Mouse (Mus musculus) hindlimb bud, embryonic 11.5 days (tissue): Measurements from ENCODE around the gene Syna.

Experiments
- DNase-seq: peaks from one replicate; pipeline ENCODE4 v3.0.0-alpha.2; 2012; ENCODE audit warnings: low read depth, low spot score; ENCODE audit errors: extremely low spot score

Gene Syna

GRCm38 (mm10) chr5:134568030-134568429, 8.1 kb upstream of the Syna start:
- DNase-seq, result no peak

DNA sequence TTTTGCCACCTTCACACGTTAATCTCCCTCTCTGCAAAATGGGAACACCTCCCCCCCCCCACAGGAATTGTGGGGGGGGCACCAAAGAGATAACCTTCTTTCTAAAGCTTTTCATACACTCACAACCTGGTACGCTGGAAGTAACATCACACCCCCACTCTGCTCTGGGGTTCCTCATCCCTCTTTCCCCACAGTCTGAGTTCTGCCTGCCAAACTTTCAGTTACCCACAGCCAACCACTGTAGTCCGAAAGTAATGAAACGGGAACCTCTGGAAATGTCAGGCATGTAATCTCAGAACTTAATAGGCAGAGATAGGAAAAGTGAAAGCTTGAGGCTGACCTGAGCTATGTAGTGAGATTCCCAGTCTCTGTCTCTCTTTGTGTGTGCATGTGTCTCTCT, 7.5 kb upstream of the Syna start:
- no peak for DNase-seq

- no peak for DNase-seq
Observed at GRCm38 (mm10) chr5:134565696-134566095, 5.7 kb upstream of the Syna start.

- DNase-seq, result no peak
Observed at GRCm38 (mm10) chr5:134564272-134564671, 4.3 kb upstream of the Syna start.

DNA sequence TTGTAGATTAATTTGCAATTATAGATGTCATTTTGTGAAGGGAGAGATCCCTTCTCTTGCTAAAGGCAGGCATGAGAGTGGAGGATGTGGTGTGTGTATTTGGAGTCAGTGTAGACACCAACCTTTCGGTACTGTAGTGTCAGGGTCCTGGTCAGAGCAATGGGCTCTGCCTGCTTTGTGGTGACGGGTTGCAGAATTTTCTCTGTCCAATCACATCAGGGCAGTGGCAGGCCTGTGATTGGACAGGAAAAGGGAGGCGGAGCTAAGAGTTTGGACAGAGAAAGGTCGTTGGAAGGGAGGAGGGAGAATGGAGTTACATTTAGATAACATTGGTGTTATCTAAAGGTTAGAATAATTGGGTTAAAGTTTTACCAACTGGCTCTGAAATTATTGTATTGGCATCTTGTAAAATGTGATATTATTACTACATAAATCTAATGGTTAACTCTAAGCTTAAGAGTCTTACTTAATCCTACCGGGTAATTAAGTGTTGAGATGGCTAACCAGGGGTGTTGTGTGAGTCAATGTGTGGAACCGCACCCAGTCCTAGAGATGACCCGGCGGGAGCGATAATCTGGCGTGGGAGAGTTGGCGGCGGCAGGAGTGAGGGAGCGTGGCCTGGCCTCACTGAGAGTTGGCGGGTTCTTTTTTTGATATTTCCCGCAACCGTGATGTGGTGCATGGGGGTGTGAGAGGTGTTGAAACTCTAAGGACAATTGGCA, 640 bp upstream of the Syna start:
- no peak for DNase-seq

DNA sequence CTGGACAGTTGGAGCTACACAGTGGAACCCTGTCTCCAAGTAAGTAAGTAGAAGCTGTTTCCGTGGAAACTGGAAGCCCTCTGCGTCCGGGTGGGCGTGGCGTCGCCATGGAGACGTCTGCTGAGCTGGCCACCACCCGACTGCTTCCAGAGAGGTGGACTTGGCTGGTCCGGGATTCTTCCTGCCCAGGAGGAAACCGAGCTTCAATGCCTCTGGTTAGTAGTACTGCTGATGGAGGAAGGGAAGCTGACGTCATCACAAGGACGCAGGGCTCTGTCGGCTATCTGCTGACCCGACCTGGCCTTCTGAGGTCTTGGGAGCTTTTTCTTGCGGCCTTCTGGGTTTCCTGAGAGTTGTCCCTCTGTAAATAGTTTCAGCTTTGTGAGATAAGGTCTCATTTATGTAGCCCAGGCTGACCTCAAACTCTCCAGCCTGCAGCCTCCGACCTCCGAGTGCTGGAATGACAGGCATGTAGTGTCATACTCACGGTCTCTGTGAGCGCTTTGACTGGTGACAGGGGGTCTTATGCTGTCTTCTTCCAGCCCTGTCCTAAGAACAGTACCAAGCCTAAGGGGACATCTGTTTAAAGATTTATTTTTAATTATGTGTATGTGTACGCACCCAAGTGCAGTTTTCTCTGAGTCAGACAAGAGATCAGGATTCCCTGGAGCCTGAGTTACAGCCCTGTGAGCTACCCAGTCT, 4.4 kb downstream of the Syna start:
- DNase-seq, result no peak

DNA sequence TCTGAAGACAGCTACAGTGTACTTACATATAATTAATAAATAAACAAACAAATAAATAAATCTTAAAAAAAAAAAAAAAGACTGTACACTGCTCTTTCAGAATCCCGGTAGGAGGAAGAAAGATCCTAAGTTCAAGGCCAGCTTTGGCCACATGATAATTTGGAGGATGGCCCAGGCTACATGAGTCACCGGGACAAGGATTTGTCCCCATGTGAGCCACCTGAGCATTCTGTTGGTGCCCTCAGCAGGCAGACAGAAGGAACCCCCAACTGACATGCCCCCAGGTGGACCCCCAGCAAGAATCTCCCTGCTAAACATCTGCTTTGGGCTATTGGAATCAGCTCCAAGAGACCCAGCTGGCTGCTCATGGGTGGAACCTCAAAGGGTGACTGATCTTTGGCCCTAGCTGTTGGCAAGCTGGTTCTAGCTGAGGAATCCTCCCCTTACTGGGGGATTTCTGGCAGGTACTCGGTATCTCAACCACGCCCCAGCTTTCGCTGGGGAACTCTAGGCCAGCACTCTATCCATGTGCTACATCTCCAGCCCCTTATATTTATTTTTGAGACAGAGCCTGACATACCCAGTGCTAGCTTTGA, 5.9 kb downstream of the Syna start:
- no peak for DNase-seq

DNA sequence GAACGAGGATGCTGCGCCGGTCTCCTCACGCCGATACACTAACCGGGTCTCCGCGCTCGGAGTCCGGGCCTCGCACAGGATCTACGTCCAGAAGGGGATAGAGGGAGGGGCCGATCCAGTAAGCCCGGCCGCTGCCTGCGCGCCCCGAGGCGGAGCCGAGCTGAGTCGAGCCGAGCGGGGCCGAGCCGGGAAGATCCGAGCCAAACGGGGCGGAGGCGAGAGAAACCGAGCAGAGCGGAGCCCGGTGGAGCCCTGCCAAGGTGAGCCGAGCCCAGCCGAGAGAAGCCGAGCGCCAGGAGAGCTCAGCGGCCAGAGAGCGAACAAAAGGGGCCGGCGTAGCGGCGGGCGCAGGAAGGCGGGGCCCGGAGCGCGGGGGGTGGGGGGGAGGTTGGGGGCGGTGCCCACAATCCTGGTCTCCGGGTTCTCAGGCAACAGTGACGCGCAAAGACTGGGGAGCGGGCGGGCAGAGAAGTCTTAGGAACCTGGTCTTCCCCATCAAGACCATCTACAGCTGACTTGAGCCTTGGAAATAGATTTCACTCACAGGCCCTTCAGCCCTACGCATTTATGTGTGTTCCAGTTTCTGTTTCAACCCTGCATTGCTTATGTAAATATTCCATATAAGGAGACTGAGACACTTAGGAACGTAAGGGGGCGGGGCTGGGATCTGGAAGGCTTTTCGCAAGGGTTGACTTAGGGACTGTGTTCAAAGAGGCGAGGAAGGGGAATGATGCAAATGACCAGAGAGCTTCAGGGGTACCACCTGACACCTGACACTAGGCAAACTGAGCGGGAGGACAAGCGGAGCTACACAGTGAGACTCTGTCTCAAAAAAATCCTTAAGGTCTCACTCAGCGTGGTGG, 7.6 kb downstream of the Syna start, which contains the start of gene Clip2:
TSS of gene Clip2 (minus strand) at position 325 of the 863 bp plus-strand sequence.
- peak; percentile 72 for DNase-seq

- no peak for DNase-seq
Observed at GRCm38 (mm10) chr5:134551233-134552109, 8.5 kb downstream of the Syna start.

DNA sequence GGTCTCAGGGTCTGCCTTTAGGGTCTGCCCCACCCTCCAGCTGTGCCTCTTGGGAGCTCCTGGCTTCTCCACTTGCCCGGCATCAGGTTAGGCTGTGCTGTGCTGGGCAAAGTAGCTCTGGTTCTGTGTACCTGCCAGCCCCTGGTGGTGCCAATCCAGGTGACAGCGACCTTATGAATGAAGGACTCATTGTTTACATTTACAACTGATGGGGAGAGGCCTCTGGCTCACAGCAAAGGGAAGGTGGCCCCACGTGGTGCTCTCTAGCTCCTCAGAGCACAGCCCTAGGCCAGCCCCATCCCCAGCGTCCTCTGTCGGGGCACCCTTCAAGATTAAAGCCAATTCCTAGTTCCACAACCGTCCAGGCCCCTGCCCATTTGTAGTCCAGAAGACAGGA, 9.1 kb downstream of the Syna start:
- no peak for DNase-seq

- DNase-seq, result no peak
Observed at GRCm38 (mm10) chr5:134549640-134550168, 10.3 kb downstream of the Syna start.

DNA sequence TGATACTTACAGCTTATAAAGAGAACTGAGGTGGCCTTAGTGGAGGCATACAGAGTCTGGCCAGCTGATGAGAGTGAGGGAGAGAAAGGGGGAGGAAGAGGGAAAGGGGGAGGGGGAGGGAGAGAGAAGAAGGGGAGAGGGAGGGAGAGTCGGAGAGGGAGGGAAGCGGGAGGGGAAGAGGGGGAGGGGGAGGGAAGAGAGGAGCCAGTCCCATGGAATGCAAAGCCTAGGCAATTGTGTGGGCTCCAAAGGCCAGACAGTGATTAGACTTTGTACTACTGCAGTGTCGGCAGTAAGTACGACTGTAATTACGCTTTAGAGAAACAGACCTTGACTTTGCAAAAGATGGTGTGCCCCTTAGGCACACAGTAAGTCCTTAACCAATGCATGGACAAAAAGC, 11.7 kb downstream of the Syna start:
- DNase-seq, result no peak

DNA sequence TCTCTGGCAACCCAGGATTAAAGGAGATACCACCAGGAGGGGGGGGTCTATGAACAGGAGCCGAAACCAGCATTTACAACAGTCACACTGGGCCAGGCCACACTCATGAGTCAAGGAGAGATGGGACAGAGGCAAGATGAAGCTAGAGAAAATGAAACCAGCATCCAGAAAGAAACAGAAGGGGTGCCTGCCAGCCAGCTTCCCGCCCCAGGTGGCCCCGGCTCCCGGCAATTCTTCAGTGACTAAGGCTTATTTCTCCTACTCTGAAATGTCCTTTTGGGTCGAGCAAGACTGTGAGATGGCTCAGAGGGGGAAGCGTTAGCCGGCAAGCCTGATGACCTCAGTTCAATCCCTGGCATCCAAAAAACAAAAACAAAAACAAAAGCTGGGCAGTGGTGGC, 13.2 kb downstream of the Syna start:
- no peak for DNase-seq

DNA sequence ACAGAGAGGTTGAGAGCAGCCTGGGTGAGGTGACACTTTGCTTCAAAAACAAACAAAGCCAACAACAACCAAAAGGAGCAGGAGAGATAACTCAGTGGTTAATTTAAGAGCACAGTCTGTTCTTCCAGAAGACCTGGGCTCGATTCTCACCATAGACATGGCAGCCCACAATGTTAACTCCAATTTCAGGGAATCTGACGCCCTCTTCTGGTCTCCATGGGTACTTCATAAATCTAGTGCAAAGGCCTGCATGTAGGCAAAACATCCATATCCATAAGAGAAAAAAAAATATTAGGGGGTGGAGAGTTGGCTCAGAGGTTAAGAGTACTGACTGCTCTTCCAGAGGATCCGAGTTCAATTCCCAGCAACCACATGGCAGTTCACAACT, 14.7 kb downstream of the Syna start:
- no peak for DNase-seq

GRCm38 (mm10) chr5:134544516-134545241, 15.3 kb downstream of the Syna start:
- DNase-seq, result no peak

DNA sequence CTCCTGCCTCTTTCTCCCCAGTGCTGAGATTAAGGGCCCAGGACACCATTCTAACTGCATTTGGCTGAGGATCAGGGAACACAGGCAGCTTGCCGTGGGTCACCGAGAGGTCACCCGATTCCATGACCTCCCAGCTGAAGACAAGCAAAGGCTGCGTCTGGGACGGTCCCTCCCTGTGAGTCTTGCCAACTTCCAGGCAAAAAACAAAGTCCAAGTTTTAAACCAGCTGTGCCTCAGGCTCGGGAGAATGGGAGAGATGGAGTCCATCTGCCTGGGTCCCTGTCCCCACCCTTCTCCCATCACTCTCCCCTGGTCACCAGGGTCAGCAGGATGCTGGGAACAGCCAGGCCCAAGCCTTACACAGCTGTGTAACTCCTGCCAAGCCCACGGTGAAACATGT, 18.3 kb downstream of the Syna start:
- no peak for DNase-seq

DNA sequence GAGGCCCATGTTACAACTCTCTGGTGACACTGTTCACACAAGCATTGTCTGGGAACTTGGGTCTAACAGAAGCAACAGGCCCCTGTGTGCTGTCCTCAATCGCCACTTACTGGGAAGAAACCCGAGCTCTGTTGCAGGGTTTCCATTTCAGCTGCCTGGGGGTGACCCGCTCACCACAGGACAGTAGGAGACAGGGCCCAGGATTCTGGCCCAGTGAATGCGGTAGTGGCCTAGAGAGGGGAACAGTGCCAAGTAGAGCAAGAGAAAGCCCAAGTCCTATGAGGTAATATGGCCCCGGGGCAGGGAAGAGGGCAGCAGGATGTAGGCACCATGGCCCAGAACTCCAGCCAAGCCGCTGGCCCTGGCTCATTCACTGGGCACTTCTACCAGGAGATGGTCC, 19.1 kb downstream of the Syna start:
- DNase-seq, result no peak

DNA sequence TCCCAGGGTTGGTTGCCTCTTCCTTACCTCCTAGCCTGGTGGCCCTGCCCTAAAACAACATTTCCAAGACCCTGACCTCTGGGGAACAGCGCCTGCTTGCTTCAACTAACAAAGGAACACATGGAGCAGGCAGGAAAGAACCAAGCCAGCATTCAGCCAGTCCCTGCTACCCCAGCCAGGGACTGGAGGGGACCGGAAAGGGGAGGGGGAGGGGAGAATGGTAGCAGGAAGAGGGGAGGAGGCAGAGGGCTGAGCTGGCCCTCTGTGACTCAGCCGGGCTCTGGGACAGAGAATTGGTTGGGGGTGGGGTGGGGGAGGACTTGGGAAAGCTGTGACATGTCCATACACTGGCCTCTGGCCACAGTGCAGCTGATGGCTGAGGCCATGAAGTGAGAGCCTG, 20.1 kb downstream of the Syna start:
- no peak for DNase-seq

DNA sequence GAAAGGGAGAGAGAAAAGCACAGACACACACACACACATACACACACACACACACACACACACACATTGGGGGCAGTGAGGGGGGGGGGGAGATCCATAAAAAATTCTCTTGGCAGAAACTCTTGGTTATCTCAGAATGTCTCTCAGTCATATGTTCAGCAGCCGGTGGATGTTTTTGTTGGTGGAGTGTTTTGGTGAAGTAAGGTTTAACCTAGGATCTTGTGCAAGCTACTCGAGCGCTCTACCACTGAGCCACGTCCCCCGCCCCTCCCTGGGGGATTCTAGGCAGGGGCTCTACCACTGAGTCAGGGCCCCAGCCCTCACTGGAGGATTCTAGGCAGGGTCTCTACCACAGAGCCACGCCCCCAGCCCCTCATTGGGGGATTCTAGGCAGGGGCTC, 23.9 kb downstream of the Syna start:
- DNase-seq, result no peak
